Mouse (Mus musculus) ES-Bruce4 (cell line): ENCODE data around the gene Rbbp8nl. TPM values are rescaled to one million over a fixed set of nuclear protein-coding genes. Genes with fewer than 3 reads are reported as not detected.

Experiments used
- H3K27ac ChIP-seq: 2 replicates; pipeline ENCODE4 v1.5.1; 2012; ENCODE audit warnings: low read length, inconsistent platforms; ENCODE audit not compliant: insufficient read depth
- H3K27me3 ChIP-seq: 2 replicates; pipeline ENCODE4 v1.6.1; 2012; ENCODE audit warnings: mild to moderate bottlenecking, low read length, inconsistent platforms; ENCODE audit not compliant: control insufficient read depth, poor library complexity, insufficient read depth, severe bottlenecking
- H3K36me3 ChIP-seq: 2 replicates; pipeline ENCODE4 v1.6.1; 2012; ENCODE audit warnings: inconsistent platforms, mild to moderate bottlenecking, low read length, moderate library complexity; ENCODE audit not compliant: control insufficient read depth, poor library complexity, insufficient read depth, severe bottlenecking
- H3K4me1 ChIP-seq: one replicate; pipeline ENCODE4 v1.8.1; 2011; ENCODE audit warnings: low read length; ENCODE audit not compliant: control insufficient read depth, insufficient read depth
- H3K4me3 ChIP-seq: 2 replicates; pipeline ENCODE4 v1.5.1; 2011; ENCODE audit warnings: low read depth, mild to moderate bottlenecking, low read length
- H3K9ac ChIP-seq: 2 replicates; pipeline ENCODE4 v1.6.1; 2012; ENCODE audit warnings: low read depth, mild to moderate bottlenecking, inconsistent platforms; ENCODE audit not compliant: poor library complexity, severe bottlenecking
- H3K9me3 ChIP-seq: replicated peaks from 2 replicates; pipeline ENCODE4 v1.6.1; 2012; ENCODE audit warnings: mild to moderate bottlenecking, low read length, inconsistent platforms; ENCODE audit not compliant: control insufficient read depth, poor library complexity, insufficient read depth, severe bottlenecking
- CTCF ChIP-seq: IDR thresholded peaks from one replicate; pipeline ENCODE4 v1.8.1; 2011; ENCODE audit warnings: low read depth, low read length
- EP300 ChIP-seq: IDR thresholded peaks from 2 replicates; pipeline ENCODE4 v1.6.1; 2011; ENCODE audit warnings: low read depth, low read length; ENCODE audit not compliant: insufficient read depth
- POLR2A ChIP-seq: IDR thresholded peaks from one replicate; pipeline ENCODE4 v1.8.1; 2011; ENCODE audit warnings: low read length; ENCODE audit not compliant: insufficient read depth
- polyA plus RNA-seq: library from polyadenylated mRNA; stranded (reverse); fragments of >200 nt; gene quantifications from 2 replicates; pipeline ENCODE4 v1.2.4, GENCODE M21; 2011; ENCODE audit warnings: low read depth; ENCODE audit not compliant: missing spikeins, insufficient read depth, insufficient read length

The Rbbp8nl gene
- polyA plus RNA-seq, 1 experiment, result 1.8 TPM

GRCm38 (mm10) chr2:180237601-180238345 lies 51.9 kb downstream of the Rbbp8nl start:
- TF ChIP-seq EP300 (no peak), CTCF (no peak), POLR2A (no peak)
- no peaks in the 10 kb centered on the region for H3K27me3 ChIP-seq

GRCm38 (mm10) chr2:180236930-180237329 lies 52.7 kb downstream of the Rbbp8nl start:
- Histone ChIP-seq H3K9ac (peak overlapping the region; percentile 15; the same call in 1 of the 2 replicates), H3K27ac (peak overlapping the region; percentile 94), H3K36me3 (no peaks in the 10 kb centered on the region), H3K27me3 (no peaks in the 10 kb centered on the region), H3K9me3 (no peaks in the 10 kb centered on the region), H3K4me3 (no peak overlapping the region), H3K4me1 (peaks cover 3% of the 10 kb centered on the region)
- TF ChIP-seq POLR2A, result no peak
- TF ChIP-seq CTCF, result no peak
- no peak for TF ChIP-seq EP300

More at GRCm38 (mm10) chr2:180237601-180238345, 51.9 kb downstream of the Rbbp8nl start:
- Histone ChIP-seq H3K4me3 (no peak overlapping the region), H3K9me3 (no peaks in the 10 kb centered on the region), H3K4me1 (peaks cover 3% of the 10 kb centered on the region), H3K27ac (peak overlapping the region; percentile 94), H3K36me3 (no peaks in the 10 kb centered on the region), H3K9ac (peak overlapping the region; percentile 15; the same call in 1 of the 2 replicates)

- Histone ChIP-seq H3K9me3 (no peaks in the 10 kb centered on the region), H3K27ac (peak overlapping the region; percentile 94), H3K27me3 (no peaks in the 10 kb centered on the region), H3K36me3 (no peaks in the 10 kb centered on the region), H3K4me1 (peaks cover 3% of the 10 kb centered on the region), H3K9ac (peak overlapping the region; percentile 15; the same call in 1 of the 2 replicates), H3K4me3 (0 out of 2 replicates have a peak overlapping the region, but pooled peaks have one; percentile 1)
- TF ChIP-seq CTCF (no peak), POLR2A (no peak), EP300 (peak; percentile 92)
Measured at GRCm38 (mm10) chr2:180236500-180236899, 53.2 kb downstream of the Rbbp8nl start.

GRCm38 (mm10) chr2:180235788-180236187 lies 53.9 kb downstream of the Rbbp8nl start:
- TF ChIP-seq EP300 (no peak), CTCF (no peak), POLR2A (no peak)
- H3K9ac ChIP-seq, result peak overlapping the region; percentile 15; the same call in 1 of the 2 replicates
- H3K36me3 ChIP-seq, result no peaks in the 10 kb centered on the region
- H3K27ac ChIP-seq, result peak overlapping the region; percentile 70
- H3K27me3 ChIP-seq, result no peaks in the 10 kb centered on the region
- H3K9me3 ChIP-seq, result no peaks in the 10 kb centered on the region
- H3K4me1 ChIP-seq, result peaks cover 3% of the 10 kb centered on the region
- H3K4me3 ChIP-seq, result no peak overlapping the region

GRCm38 (mm10) chr2:180234980-180235379 lies 54.7 kb downstream of the Rbbp8nl start:
- H3K27me3 ChIP-seq, result no peaks in the 10 kb centered on the region
- H3K9me3 ChIP-seq, result no peaks in the 10 kb centered on the region
- peak overlapping the region; percentile 18 for H3K4me3 ChIP-seq
- peak overlapping the region; percentile 70; the same call in 1 of the 2 replicates for H3K27ac ChIP-seq
- H3K36me3 ChIP-seq, result no peaks in the 10 kb centered on the region
- H3K9ac ChIP-seq, result peak overlapping the region; percentile 33; the same call in 1 of the 2 replicates
- TF ChIP-seq CTCF, result no peak
- TF ChIP-seq POLR2A, result peak; percentile 17
- TF ChIP-seq EP300, result 0 out of 2 replicates have a peak, but pooled peaks have one; percentile 50
- H3K4me1 ChIP-seq, result peaks cover 3% of the 10 kb centered on the region

- H3K9ac ChIP-seq, result peak overlapping the region; percentile 33; the same call in 1 of the 2 replicates
- no peak overlapping the region for H3K4me3 ChIP-seq
- H3K9me3 ChIP-seq, result no peaks in the 10 kb centered on the region
- peak overlapping the region; percentile 70 for H3K27ac ChIP-seq
- no peaks in the 10 kb centered on the region for H3K27me3 ChIP-seq
- no peak for TF ChIP-seq POLR2A
- TF ChIP-seq EP300, result no peak
- no peak for TF ChIP-seq CTCF
- peaks cover 3% of the 10 kb centered on the region for H3K4me1 ChIP-seq
- no peaks in the 10 kb centered on the region for H3K36me3 ChIP-seq
Measured at GRCm38 (mm10) chr2:180234353-180234752, 55.3 kb downstream of the Rbbp8nl start.
